Mouse (Mus musculus): ENCODE measurements around the gene Pax9. TPM values are rescaled to one million over a fixed set of nuclear protein-coding genes. Genes with fewer than 3 reads are reported as not detected.

The Pax9 gene
- polyA plus RNA-seq, 1 experiment from 2014 or later = 10.5 TPM

DNA sequence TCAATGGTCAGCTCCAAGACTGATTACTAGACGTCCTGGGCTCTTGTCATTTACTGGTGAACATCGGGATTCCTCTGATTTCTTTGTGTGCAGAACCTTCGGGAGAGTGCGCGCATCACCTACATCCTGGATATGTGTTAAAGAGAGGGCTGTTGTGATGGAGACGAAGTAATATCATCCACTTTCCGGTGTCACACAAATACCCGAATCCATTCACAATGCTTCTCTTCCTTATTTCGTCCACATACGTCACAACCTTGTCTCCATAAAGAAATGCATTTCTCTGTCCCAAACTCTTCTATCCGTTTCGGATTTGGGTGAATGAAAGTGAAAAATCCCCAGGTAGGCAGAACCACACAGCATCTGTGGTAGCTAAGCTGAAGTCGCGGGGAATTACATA, 2.8 kb downstream of the Pax9 start:
- Histone ChIP-seq H3K27me3 (ENCODE audit: control insufficient read depth, insufficient read depth, low read length) (peaks cover 57% of the 10 kb centered on the region), H3K4me2 (ENCODE audit: low read depth, low read length) (peak overlapping the region; percentile 57; the same call in 1 of the 2 replicates), H3K4me1 (ENCODE audit: control insufficient read depth, insufficient read depth, low read length) (peaks cover 9% of the 10 kb centered on the region), H3K9ac (replicated peaks; ENCODE audit: low read length) (no peak overlapping the region), H3K27ac (replicated peaks; ENCODE audit: low read depth, low read length) (no peak overlapping the region), H3K36me3 (replicated peaks; ENCODE audit: control insufficient read depth, insufficient read depth, low read depth, low read length) (no peaks in the 10 kb centered on the region), H3K4me3 (ENCODE audit: low read depth, low read length) (peak overlapping the region; percentile 16; the same call in 1 of the 2 replicates), H3K9me3 (replicated peaks; ENCODE audit: control insufficient read depth, low read length) (no peaks in the 10 kb centered on the region)
- WGBS = 3% methylated on average over 14 of the region's 14 CpGs
- ATAC-seq (replicated peaks; ENCODE audit: insufficient number of reproducible peaks, low FRiP score, low TSS enrichment, low read depth) (no peak), DNase-seq (ENCODE audit: low spot score) (no peak)

DNA sequence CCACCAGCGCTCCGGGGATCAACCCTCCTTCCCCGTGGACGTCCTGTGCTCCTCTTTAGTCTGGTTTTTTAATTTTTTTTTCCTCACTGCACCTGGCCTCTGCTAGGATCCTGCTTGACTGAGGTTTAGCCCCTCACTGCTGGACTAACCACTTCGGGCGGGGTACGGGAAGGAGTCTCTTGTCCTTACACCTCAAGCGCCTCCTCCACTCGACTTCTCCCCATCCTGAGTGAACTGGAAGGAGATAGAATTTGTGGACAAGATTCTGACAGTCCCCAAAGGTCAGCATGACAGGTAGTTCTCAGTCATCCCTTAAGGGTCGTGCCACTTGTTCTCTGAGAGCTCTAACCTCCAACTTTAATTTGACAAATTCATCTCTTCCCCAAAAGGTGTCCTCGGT, 3.4 kb downstream of the Pax9 start:
- Histone ChIP-seq H3K4me1 (ENCODE audit: control insufficient read depth, insufficient read depth, low read length) (peaks cover 6% of the 10 kb centered on the region), H3K27ac (replicated peaks; ENCODE audit: low read depth, low read length) (no peak overlapping the region), H3K9ac (replicated peaks; ENCODE audit: low read length) (no peak overlapping the region), H3K27me3 (ENCODE audit: control insufficient read depth, insufficient read depth, low read length) (peaks cover 57% of the 10 kb centered on the region), H3K4me2 (ENCODE audit: low read depth, low read length) (peak overlapping the region; percentile 57; the same call in 1 of the 2 replicates), H3K36me3 (replicated peaks; ENCODE audit: control insufficient read depth, insufficient read depth, low read depth, low read length) (no peaks in the 10 kb centered on the region), H3K4me3 (ENCODE audit: low read depth, low read length) (peak overlapping the region; percentile 16), H3K9me3 (replicated peaks; ENCODE audit: control insufficient read depth, low read length) (no peaks in the 10 kb centered on the region)
- ATAC-seq (replicated peaks; ENCODE audit: insufficient number of reproducible peaks, low FRiP score, low TSS enrichment, low read depth) = no peak
- DNase-seq (ENCODE audit: low spot score) = no peak
- WGBS = 3% methylated on average over 11 of the region's 11 CpGs

DNA sequence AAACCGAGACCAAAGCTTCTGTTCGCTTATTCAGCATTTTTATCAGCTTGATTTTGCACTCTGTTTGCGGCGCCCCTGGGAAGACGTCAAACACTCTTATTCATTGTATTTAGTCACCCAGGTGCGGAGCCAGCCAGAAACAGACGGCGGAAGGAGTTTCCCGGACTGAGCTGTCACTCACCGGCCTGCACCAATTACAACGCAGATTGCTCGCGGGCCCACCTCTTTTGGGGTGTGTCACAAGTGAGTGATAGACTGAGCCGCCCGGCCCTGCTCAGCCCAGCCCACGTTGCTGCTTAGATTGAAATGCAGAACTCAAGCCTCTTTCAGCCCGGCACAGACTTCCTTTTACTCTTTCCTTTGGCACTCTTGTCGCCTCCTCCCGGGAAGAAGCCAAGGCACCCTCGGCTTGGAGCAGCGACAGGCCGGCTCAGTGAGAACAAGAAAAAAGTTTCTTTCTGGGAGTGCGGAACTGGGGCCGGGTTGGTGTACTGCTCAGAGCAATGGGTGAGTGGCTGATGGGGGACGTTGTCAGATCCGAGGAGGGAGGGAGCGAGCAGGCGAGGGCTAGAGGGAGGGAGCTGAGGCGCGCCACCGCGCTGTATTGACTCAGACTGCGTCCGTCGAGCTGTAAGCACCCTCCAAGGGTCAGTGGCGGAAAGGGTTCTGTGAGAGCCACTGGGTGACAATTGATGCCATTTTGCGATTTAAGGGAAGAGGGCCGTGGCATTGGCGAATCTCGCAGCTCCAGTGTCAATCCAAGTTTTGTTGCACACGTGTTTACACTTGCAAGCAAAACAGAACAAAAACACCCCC, 4.0 kb downstream of the Pax9 start:
- Histone ChIP-seq H3K4me1 (ENCODE audit: control insufficient read depth, insufficient read depth, low read length) (peaks cover 6% of the 10 kb centered on the region), H3K36me3 (replicated peaks; ENCODE audit: control insufficient read depth, insufficient read depth, low read depth, low read length) (no peaks in the 10 kb centered on the region), H3K27me3 (ENCODE audit: control insufficient read depth, insufficient read depth, low read length) (peaks cover 59% of the 10 kb centered on the region), H3K9ac (replicated peaks; ENCODE audit: low read length) (peak overlapping the region; percentile 56), H3K4me2 (ENCODE audit: low read depth, low read length) (peak overlapping the region; percentile 57), H3K9me3 (replicated peaks; ENCODE audit: control insufficient read depth, low read length) (no peaks in the 10 kb centered on the region), H3K4me3 (ENCODE audit: low read depth, low read length) (peak overlapping the region; percentile 49), H3K27ac (replicated peaks; ENCODE audit: low read depth, low read length) (no peak overlapping the region)
- DNase-seq (ENCODE audit: low spot score) (peak; percentile 94), ATAC-seq (replicated peaks; ENCODE audit: insufficient number of reproducible peaks, low FRiP score, low TSS enrichment, low read depth) (peak; percentile 95)
- under 1% methylated on average over 41 of the region's 41 CpGs for WGBS

DNA sequence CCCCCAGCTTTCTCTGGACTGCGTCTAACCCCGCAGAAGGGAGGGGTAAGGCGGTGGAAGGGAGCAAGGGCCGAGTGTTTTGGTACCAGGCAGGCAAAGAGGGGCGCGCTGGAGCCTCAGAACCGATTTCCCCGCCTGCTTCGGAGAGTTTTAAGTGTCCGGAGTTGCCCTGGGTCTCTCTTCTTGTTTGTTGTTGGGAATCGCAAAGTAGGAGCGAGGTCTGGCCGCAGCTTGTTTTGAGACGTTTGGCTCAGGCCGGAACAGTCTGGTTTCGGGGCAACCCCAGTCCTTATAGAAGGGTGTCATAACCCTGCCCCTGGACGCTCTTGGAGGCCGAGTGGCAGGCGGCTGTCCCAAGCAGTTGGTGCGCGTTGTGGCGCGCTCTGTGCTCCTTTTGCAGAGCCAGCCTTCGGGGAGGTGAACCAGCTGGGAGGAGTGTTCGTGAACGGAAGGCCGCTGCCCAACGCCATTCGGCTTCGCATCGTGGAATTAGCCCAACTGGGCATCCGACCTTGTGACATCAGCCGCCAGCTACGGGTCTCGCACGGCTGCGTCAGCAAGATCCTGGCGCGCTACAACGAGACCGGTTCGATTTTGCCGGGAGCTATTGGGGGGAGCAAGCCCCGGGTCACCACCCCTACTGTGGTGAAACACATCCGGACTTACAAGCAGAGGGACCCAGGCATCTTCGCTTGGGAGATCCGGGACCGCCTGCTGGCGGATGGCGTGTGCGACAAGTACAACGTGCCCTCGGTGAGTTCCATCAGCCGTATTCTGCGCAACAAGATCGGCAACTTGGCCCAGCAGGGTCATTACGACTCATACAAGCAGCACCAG, 4.8 kb downstream of the Pax9 start:
- under 1% methylated on average over 57 of the region's 57 CpGs for WGBS
- Histone ChIP-seq H3K4me1 (ENCODE audit: control insufficient read depth, insufficient read depth, low read length) (peaks cover 6% of the 10 kb centered on the region), H3K9me3 (replicated peaks; ENCODE audit: control insufficient read depth, low read length) (no peaks in the 10 kb centered on the region), H3K27ac (replicated peaks; ENCODE audit: low read depth, low read length) (peak overlapping the region; percentile 43), H3K4me2 (ENCODE audit: low read depth, low read length) (peak overlapping the region; percentile 57), H3K9ac (replicated peaks; ENCODE audit: low read length) (peak overlapping the region; percentile 56), H3K36me3 (replicated peaks; ENCODE audit: control insufficient read depth, insufficient read depth, low read depth, low read length) (no peaks in the 10 kb centered on the region), H3K27me3 (ENCODE audit: control insufficient read depth, insufficient read depth, low read length) (peaks cover 57% of the 10 kb centered on the region), H3K4me3 (ENCODE audit: low read depth, low read length) (peak overlapping the region; percentile 49)
- DNase-seq (ENCODE audit: low spot score) (peak; percentile 60), ATAC-seq (replicated peaks; ENCODE audit: insufficient number of reproducible peaks, low FRiP score, low TSS enrichment, low read depth) (no peak; the same call in 1 of the 2 replicates)

DNA sequence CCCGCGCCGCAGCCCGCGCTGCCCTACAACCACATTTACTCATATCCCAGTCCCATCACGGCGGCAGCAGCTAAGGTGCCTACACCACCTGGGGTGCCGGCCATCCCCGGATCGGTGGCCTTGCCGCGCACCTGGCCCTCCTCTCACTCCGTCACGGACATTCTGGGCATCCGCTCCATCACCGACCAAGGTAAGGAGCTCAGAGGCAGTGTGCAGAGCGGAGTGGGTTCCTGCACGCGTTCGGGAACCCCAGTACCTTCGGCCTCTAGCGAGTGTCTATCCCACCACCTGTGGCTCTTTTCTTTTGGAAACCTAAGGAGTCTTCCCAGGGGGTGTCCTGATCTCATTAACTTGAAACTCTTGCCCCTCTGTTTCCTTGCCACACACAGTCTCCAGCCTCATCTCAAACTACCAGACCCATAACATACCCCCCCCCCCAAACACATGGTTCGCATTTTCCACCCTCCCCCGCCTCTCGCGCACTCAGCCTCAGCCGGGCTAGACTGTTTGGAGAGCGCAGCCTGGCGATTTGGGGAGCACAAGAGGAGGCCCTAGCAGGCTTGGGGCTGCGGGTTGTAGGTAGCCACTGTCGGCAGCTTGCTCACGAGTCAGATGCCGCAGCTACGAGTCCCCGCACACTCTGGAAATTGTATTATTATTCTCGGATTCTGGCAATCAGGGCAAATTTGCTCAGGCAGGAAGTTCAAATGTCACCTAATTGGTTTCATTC, 5.6 kb downstream of the Pax9 start:
- peak overlapping the region; percentile 56 for H3K9ac ChIP-seq (replicated peaks; ENCODE audit: low read length)
- peak overlapping the region; percentile 49 for H3K4me3 ChIP-seq (ENCODE audit: low read depth, low read length)
- H3K27ac ChIP-seq (replicated peaks; ENCODE audit: low read depth, low read length) = peak overlapping the region; percentile 43
- DNase-seq (ENCODE audit: low spot score) (peak; percentile 72), ATAC-seq (replicated peaks; ENCODE audit: insufficient number of reproducible peaks, low FRiP score, low TSS enrichment, low read depth) (peak; percentile 20)
- no peaks in the 10 kb centered on the region for H3K9me3 ChIP-seq (replicated peaks; ENCODE audit: control insufficient read depth, low read length)
- peak overlapping the region; percentile 57 for H3K4me2 ChIP-seq (ENCODE audit: low read depth, low read length)
- H3K4me1 ChIP-seq (ENCODE audit: control insufficient read depth, insufficient read depth, low read length) = peaks cover 6% of the 10 kb centered on the region
- H3K36me3 ChIP-seq (replicated peaks; ENCODE audit: control insufficient read depth, insufficient read depth, low read depth, low read length) = no peaks in the 10 kb centered on the region
- H3K27me3 ChIP-seq (ENCODE audit: control insufficient read depth, insufficient read depth, low read length) = peaks cover 52% of the 10 kb centered on the region
- WGBS = 0% methylated on average over 36 of the region's 36 CpGs

DNA sequence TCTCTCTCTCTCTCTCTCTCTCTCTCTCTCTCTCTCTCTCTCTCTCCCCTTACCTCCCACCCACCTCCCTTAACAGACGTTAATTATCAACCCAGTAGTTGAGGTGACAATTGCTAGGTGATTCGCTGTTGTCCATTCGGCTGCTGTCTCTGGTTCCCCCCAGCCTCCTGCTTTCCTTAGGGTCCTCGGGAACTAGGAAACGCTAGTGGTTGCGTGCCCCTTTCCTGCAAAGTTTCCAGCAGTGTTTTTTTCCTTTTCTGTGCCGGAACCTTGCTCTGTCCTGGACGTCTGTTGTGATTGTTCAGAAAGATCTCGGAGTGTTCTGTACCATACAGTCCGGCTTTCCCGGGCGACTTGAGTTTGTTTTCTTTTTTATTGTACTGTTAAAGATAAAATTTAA, 6.2 kb downstream of the Pax9 start:
- H3K36me3 ChIP-seq (replicated peaks; ENCODE audit: control insufficient read depth, insufficient read depth, low read depth, low read length) = no peaks in the 10 kb centered on the region
- DNase-seq (ENCODE audit: low spot score) (no peak), ATAC-seq (replicated peaks; ENCODE audit: insufficient number of reproducible peaks, low FRiP score, low TSS enrichment, low read depth) (no peak)
- H3K9ac ChIP-seq (replicated peaks; ENCODE audit: low read length) = peak overlapping the region; percentile 56
- peak overlapping the region; percentile 23; the same call in 1 of the 2 replicates for H3K27ac ChIP-seq (replicated peaks; ENCODE audit: low read depth, low read length)
- no peaks in the 10 kb centered on the region for H3K9me3 ChIP-seq (replicated peaks; ENCODE audit: control insufficient read depth, low read length)
- H3K4me2 ChIP-seq (ENCODE audit: low read depth, low read length) = peak overlapping the region; percentile 57
- peak overlapping the region; percentile 49 for H3K4me3 ChIP-seq (ENCODE audit: low read depth, low read length)
- H3K27me3 ChIP-seq (ENCODE audit: control insufficient read depth, insufficient read depth, low read length) = peaks cover 52% of the 10 kb centered on the region
- H3K4me1 ChIP-seq (ENCODE audit: control insufficient read depth, insufficient read depth, low read length) = peaks cover 6% of the 10 kb centered on the region
- WGBS = under 1% methylated on average over 12 of the region's 12 CpGs

DNA sequence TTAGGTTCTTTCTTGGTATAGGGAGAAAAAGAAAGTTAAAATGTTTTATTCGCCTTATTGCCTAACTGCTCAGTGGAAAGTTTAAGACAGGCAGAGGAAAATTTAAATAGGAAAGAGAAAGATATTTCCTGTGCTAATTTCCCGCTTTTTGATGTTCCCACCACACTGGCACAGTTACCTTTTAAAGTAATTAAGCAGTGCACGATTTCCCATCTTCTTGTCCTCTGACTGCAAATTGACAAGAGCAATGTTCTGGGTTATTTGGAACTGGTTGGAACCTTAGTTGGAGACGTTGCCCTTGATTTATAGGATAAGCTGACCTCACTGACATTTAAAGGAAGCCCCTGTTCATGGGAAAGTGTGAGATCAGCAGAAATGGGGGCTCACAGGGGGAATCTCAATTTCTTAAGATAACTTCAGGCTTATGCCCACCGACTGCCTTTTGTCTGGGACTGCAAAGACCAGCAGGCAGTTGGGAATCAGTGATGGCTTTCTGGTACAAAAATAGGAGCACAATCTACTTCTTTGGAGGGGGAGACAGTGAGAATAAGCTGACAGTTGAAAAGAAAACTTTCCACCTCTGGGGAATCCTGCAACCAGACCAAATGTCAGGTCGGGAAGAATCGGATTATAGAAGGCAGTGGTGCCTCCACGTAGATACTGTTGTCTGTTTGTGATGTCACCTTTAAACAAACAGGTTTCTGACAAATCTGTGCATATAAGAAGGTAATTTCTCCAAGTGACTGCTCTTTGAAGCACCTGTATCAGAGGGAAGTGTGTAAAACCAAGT, 6.8 kb downstream of the Pax9 start:
- H3K27ac ChIP-seq (replicated peaks; ENCODE audit: low read depth, low read length) = no peak overlapping the region
- peaks cover 6% of the 10 kb centered on the region for H3K4me1 ChIP-seq (ENCODE audit: control insufficient read depth, insufficient read depth, low read length)
- 2% methylated on average over 8 of the region's 8 CpGs for WGBS
- no peaks in the 10 kb centered on the region for H3K36me3 ChIP-seq (replicated peaks; ENCODE audit: control insufficient read depth, insufficient read depth, low read depth, low read length)
- H3K9ac ChIP-seq (replicated peaks; ENCODE audit: low read length) = peak overlapping the region; percentile 1
- H3K4me2 ChIP-seq (ENCODE audit: low read depth, low read length) = peak overlapping the region; percentile 17
- H3K4me3 ChIP-seq (ENCODE audit: low read depth, low read length) = peak overlapping the region; percentile 49
- no peaks in the 10 kb centered on the region for H3K9me3 ChIP-seq (replicated peaks; ENCODE audit: control insufficient read depth, low read length)
- ATAC-seq (replicated peaks; ENCODE audit: insufficient number of reproducible peaks, low FRiP score, low TSS enrichment, low read depth) (no peak), DNase-seq (ENCODE audit: low spot score) (no peak)
- H3K27me3 ChIP-seq (ENCODE audit: control insufficient read depth, insufficient read depth, low read length) = peaks cover 46% of the 10 kb centered on the region

Measured in embryonic facial prominence, embryonic 11.5 days (tissue).